Mouse (Mus musculus) C2C12 (cell line): Measurements from ENCODE around the gene Ryk.

Source experiments
- CTCF ChIP-seq: IDR thresholded peaks from one replicate; pipeline ENCODE4 v1.5.1; 2011; ENCODE audit not compliant: control insufficient read depth, insufficient read depth, insufficient read length
- MYOD1 ChIP-seq: IDR thresholded peaks from one replicate; pipeline ENCODE4 v1.6.1; 2011; ENCODE audit warnings: low read depth; ENCODE audit not compliant: control insufficient read depth, insufficient read length

DNA sequence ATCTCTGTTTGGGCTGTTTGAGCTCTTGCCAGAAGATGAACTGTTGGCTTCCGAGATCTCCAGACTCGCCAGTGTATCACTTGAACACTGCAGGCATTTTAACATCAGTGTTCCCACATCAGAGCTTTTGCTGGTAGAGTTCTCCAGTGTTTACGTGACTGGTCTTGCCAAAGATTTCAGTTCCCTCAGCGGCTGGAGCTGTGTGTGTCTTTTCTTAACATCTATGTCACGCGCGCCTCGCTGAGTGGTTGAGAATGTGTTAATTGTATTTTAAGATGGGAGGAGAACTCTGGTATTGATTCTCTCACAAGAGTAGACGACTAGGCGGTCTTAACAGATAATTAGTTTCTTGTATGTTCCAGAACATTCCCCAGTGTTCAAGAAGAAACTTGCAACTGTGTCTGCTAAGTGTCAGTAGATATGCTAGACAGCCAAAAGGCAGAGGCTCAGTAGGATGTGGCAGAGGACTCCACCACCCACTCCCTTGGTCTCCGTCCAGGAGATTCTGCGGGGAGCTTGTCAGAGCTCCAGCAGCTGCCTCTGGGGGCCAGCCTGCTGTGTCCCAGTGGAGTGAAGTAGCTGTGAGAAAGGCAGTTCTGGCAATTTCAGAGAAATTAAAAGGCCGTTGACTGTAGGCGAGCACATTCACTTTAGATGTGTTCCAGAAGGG is 29.3 kb downstream of the Ryk start:
- TF ChIP-seq CTCF, result no peak
- TF ChIP-seq MYOD1, result no peak
